Mouse (Mus musculus) intestine, postnatal 0 days (tissue): ENCODE results near the gene Tcaf2. TPM values are rescaled to one million over a fixed set of nuclear protein-coding genes. Genes with fewer than 3 reads are reported as not detected.

ENCODE experiments used
- ATAC-seq: fragments of 200-750 bp; cut with Nextera tagmentation; 2 replicates; pipeline ENCODE4 v1.8.0; 2017; ENCODE audit warnings: mild to moderate bottlenecking, moderate TSS enrichment, moderate library complexity
- H3K27ac ChIP-seq: fragments of 300-500 bp; sonication (generic); 2 replicates; pipeline ENCODE4 v1.5.1; 2014; ENCODE audit warnings: mild to moderate bottlenecking, low read depth, low read length, moderate library complexity
- H3K27me3 ChIP-seq: fragments of 300-500 bp; sonication (generic); replicated peaks from 2 replicates; pipeline ENCODE4 v1.6.1; 2014; ENCODE audit warnings: low read length, mixed read lengths; ENCODE audit not compliant: control insufficient read depth, insufficient read depth
- H3K36me3 ChIP-seq: fragments of 300-500 bp; sonication (generic); 2 replicates; pipeline ENCODE4 v1.6.1; 2014; ENCODE audit warnings: mild to moderate bottlenecking, moderate library complexity; ENCODE audit not compliant: control insufficient read depth, insufficient read depth
- H3K4me1 ChIP-seq: fragments of 300-500 bp; sonication (generic); replicated peaks from 2 replicates; pipeline ENCODE4 v1.6.1; 2014; ENCODE audit warnings: antibody characterized with exemption, low read length, mixed read lengths; ENCODE audit not compliant: control insufficient read depth, insufficient read depth
- H3K4me2 ChIP-seq: fragments of 300-500 bp; sonication (generic); replicated peaks from 2 replicates; pipeline ENCODE4 v1.6.1; 2014; ENCODE audit warnings: low read depth, mild to moderate bottlenecking, moderate library complexity
- H3K4me3 ChIP-seq: fragments of 300-500 bp; sonication (generic); 2 replicates; pipeline ENCODE4 v1.5.1; 2014; ENCODE audit warnings: low read depth, low read length
- H3K9ac ChIP-seq: fragments of 300-500 bp; sonication (generic); 2 replicates; pipeline ENCODE4 v1.6.1; 2014; ENCODE audit warnings: mild to moderate bottlenecking, low read depth, low read length
- H3K9me3 ChIP-seq: fragments of 300-500 bp; sonication (generic); 2 replicates; pipeline ENCODE4 v1.6.1; 2016; ENCODE audit warnings: mixed run types; ENCODE audit not compliant: control insufficient read depth
- CTCF ChIP-seq: sonication (generic); IDR thresholded peaks from 2 replicates; pipeline ENCODE4 v1.5.1; 2016; ENCODE audit warnings: low read depth, mild to moderate bottlenecking, control low read depth, antibody characterized with exemption, moderate library complexity
- WGBS: fragments of 180-500 bp; shearing (Covaris S2); extraction: QIAGEN DNeasy Blood & Tissue Kit; methylation state at CpG from one replicate; pipeline ENCODE4 v1.1.7; 2014; 5-methylcytosine and 5-hydroxymethylcytosine counted together
- polyA plus RNA-seq: library from polyadenylated mRNA; unstranded; fragments of >200 nt; fragmentation: Nextera tagmentation; extraction: Ambion mirVana; gene quantifications from 2 replicates; pipeline ENCODE4 v1.2.1, GENCODE M21; 2015

The Tcaf2 gene
- polyA plus RNA-seq, 1 experiment from 2014 or later, result 3.4 TPM

DNA sequence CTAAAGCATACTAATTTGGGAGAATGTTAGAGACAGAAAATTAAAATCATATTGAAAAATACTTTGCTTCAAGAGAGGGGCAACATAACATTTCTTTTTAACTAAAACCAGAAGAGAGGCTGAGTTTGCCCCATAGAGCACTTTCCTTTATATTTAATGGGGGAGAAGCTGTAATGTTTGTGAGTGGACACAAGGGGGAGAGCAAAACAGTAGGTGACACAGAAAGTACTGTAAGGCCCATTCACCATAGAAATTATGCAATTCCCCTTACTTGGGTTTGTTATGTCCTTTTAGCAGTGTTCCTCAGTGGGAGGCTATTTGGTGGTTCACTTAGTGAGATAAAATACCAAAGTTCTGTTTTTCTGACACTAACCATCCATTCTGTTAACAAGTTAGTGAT lies 32.8 kb downstream of the Tcaf2 start:
- Histone ChIP-seq H3K4me2 (no peak overlapping the region), H3K4me1 (no peaks in the 10 kb centered on the region), H3K4me3 (no peak overlapping the region), H3K36me3 (no peaks in the 10 kb centered on the region), H3K27me3 (no peaks in the 10 kb centered on the region), H3K9ac (no peak overlapping the region), H3K27ac (no peak overlapping the region), H3K9me3 (no peaks in the 10 kb centered on the region)
- ATAC-seq, result no peak
- TF ChIP-seq CTCF, result peak; percentile 73

DNA sequence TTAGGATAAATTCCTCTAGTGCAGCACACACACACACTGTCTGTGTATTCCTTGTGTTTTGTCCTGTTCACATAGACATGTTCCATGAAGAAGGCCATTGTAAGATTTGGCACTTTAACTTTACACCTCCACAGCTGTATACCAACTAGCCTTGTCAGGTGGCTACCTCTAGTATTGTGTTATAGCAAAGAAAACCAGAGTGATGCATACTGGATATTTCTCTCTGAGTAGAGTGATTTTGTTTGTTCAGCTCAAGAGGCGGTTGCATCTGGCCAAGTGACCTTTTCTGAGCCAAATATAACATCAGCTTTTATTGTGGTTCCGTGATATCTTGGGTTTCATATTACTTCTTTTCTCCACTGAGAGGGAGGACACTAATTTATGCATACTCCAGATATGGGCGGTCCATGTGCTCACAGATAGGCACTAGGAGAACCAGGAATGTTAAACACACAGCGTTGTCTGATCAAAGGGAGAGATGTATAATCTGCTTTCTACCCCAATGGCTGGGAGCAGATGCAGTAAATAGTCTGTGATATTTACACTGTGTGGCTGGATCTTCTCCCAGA lies 34.0 kb downstream of the Tcaf2 start:
- H3K4me3 ChIP-seq, result no peak overlapping the region
- H3K9ac ChIP-seq, result no peak overlapping the region
- no peaks in the 10 kb centered on the region for H3K36me3 ChIP-seq
- 25% methylated on average over 4 of the region's 4 CpGs for whole genome bisulfite sequencing
- no peaks in the 10 kb centered on the region for H3K27me3 ChIP-seq
- ATAC-seq, result no peak
- TF ChIP-seq CTCF, result no peak
- no peak overlapping the region for H3K27ac ChIP-seq
- H3K4me1 ChIP-seq, result no peaks in the 10 kb centered on the region
- H3K4me2 ChIP-seq, result no peak overlapping the region
- no peaks in the 10 kb centered on the region for H3K9me3 ChIP-seq

DNA sequence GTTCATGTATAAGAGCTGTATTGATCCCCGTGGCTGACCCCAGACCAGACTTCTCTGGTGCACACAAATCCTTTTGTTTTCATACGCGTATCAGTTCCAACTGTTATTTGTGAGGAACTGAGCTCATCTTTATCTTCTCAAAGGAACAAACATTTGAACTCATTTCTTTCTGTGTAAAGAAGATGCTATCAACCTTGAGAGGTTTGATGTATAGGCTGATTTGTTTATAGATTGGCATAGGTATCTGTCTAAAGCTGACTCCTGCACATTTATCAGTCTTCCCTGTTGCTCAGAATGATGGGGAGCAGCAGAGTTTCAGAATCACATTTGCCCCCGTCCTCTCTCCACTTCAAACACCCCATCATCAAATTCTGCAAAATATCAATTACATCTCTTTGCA lies 47.5 kb downstream of the Tcaf2 start, which contains the start of gene Tcaf3:
Gene Tcaf3 (minus strand): TSS at position 101 of the 400 bp plus-strand sequence.
- Histone ChIP-seq H3K4me1 (no peaks in the 10 kb centered on the region), H3K4me2 (no peak within 1 kb of the TSS), H3K4me3 (no peak within 1 kb of the TSS), H3K27ac (no peak within 1 kb of the TSS), H3K36me3 (no peaks in the 10 kb centered on the region), H3K9ac (no peak within 1 kb of the TSS), H3K9me3 (no peaks in the 10 kb centered on the region), H3K27me3 (no peaks in the 10 kb centered on the region)
- 70% methylated on average over 4 of the region's 4 CpGs for WGBS
- no peak for TF ChIP-seq CTCF
- ATAC-seq, result no peak

DNA sequence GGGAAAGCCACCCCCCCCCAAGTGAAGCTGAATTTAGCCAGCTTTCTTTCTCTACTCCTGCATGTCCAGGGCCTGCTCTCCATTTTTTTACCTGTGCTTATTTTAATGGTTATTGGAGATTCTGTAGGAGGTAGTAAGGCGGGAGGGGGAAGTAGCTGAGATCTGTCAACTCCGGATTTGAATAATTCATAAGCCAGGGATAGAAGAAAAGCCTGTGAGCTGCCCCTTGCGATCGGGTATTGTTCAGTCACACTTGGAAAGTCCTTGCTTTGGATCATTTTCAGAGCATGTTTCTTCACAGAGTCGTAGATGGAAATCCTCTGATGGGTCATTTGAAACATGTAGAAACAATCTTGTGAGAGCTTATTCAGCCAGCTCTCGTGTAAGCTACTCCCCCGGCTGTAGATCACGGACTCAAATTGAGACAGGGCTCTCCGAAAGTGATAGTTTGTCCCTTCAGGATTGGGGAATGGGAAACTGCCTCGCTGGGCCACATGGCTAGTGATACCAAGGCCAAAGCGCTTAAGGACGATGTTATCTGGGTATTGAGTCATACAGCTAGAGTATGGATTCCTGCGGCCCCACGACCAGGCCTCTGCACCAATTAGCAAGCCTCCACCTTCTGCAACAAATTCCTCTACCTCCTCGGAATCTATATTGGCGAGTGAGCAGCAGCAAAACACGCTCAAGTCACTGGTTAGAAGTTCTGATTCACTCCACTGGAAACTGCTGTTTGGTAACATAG lies 51.7 kb downstream of the Tcaf2 start:
- Histone ChIP-seq H3K4me2 (no peak overlapping the region), H3K9ac (no peak overlapping the region), H3K9me3 (no peaks in the 10 kb centered on the region), H3K36me3 (no peaks in the 10 kb centered on the region), H3K4me3 (no peak overlapping the region), H3K4me1 (no peaks in the 10 kb centered on the region), H3K27ac (no peak overlapping the region), H3K27me3 (no peaks in the 10 kb centered on the region)
- no peak for ATAC-seq
- 82% methylated on average over 17 of the region's 17 CpGs for WGBS
- no peak for TF ChIP-seq CTCF

DNA sequence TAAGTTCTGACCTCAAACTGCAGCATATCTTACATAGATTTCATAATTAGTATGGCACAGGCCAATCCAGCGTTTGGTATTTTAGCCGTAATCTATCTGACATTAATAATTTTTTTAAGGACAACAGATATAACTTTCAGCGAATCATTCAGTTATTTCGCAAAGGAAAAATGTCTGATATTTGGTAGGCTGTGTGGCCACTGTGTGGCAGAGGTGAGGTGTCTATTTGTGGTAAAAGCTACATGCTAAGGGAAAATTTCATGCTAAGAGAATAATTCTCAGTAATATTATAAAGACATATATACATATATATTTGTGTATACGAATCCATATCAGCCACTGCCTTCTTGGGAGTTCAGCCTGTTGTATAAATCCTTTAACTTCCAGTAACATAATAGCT lies 58.5 kb downstream of the Tcaf2 start:
- Histone ChIP-seq H3K4me1 (no peaks in the 10 kb centered on the region), H3K9ac (no peak overlapping the region), H3K27me3 (no peaks in the 10 kb centered on the region), H3K4me3 (no peak overlapping the region), H3K27ac (no peak overlapping the region), H3K9me3 (no peaks in the 10 kb centered on the region), H3K36me3 (no peaks in the 10 kb centered on the region), H3K4me2 (no peak overlapping the region)
- 84% methylated on average over 5 of the region's 5 CpGs for WGBS
- TF ChIP-seq CTCF, result no peak
- ATAC-seq, result no peak

DNA sequence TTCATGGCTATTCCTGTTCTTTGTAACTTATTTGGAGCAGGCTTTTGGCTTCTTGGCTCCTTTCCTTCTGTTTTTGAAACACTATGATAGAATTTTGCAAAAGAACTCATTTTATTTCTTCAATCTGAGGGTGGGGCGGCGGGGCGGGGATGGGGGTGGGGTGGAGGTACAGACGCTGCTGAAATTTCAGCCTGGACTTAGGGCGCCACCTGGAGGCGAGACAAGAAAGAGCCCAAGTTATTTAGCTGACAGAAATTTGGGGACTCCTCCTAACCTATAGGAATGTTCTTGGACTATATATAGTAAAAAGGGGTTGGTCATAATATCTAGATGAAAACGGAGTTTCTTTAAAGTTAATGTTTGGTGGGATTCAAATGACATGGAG lies 61.6 kb downstream of the Tcaf2 start:
- Histone ChIP-seq H3K36me3 (no peaks in the 10 kb centered on the region), H3K4me1 (no peaks in the 10 kb centered on the region), H3K9ac (no peak overlapping the region), H3K9me3 (no peaks in the 10 kb centered on the region), H3K27ac (no peak overlapping the region), H3K27me3 (no peaks in the 10 kb centered on the region), H3K4me2 (peak overlapping the region; percentile 30), H3K4me3 (no peak overlapping the region)
- peak; percentile 74 for TF ChIP-seq CTCF
- 1% methylated on average over 7 of the region's 7 CpGs for WGBS
- no peak for ATAC-seq
